Mouse (Mus musculus) A20 (cell line): ENCODE data around the gene Gm20807.
"Not testable (repeated sequence)": the region's sequence is repeated elsewhere in the genome, so short reads cannot be mapped to it uniquely, and the experiment has no call there.

Experiments
- DNase-seq: peaks from one replicate; pipeline ENCODE4 v3.0.0-alpha.2; 2011; ENCODE audit warnings: low read depth, low spot score

Gm20807 gene

DNA sequence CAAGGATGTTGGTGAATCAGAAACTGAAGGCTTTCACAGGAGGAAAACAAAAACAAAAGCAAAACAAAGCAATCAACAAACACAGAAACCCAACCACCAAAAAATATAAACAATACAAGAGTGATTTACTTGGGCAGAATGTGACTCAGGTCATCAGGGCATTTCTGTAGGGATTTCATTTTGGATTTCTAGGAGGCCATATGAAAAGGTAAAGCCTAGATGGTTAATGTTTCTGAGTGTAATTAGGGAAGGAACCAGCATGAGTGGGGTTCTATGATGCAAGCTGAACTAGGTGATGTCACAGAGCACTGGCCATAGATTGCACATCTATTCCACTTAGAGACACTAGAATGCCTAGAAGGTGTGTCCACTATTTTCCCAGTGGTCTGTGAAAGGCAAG is at the start of gene Gm20807:
Gene Gm20807, plus strand, starts transcription at position 301 of the 400 bp plus-strand sequence.
- not testable (repeated sequence) for DNase-seq
